Mouse (Mus musculus) midbrain, embryonic 15.5 days (tissue): ENCODE measurements around the gene Cd27. TPM values are rescaled to one million over a fixed set of nuclear protein-coding genes. Genes with fewer than 3 reads are reported as not detected.
A peak's percentile ranks its signal among the peaks of the same experiment; 100 is the strongest.

Source experiments
- ATAC-seq: fragments of 200-750 bp; cut with Nextera tagmentation; replicated peaks from 2 replicates; pipeline ENCODE4 v1.8.0; 2017; ENCODE audit warnings: moderate TSS enrichment
- H3K27ac ChIP-seq: fragments of 300-500 bp; sonication (generic); 2 replicates; pipeline ENCODE4 v1.5.1; 2015; ENCODE audit warnings: mild to moderate bottlenecking, inconsistent platforms
- H3K27me3 ChIP-seq: fragments of 300-500 bp; sonication (generic); replicated peaks from 2 replicates; pipeline ENCODE4 v1.6.1; 2015; ENCODE audit warnings: inconsistent platforms
- H3K36me3 ChIP-seq: fragments of 300-500 bp; sonication (generic); replicated peaks from 2 replicates; pipeline ENCODE4 v1.6.1; 2015; ENCODE audit warnings: inconsistent platforms
- H3K4me1 ChIP-seq: fragments of 300-500 bp; sonication (generic); 2 replicates; pipeline ENCODE4 v1.6.1; 2015; ENCODE audit warnings: inconsistent platforms
- H3K4me2 ChIP-seq: fragments of 300-500 bp; sonication (generic); 2 replicates; pipeline ENCODE4 v1.6.1; 2015; ENCODE audit warnings: inconsistent platforms, mild to moderate bottlenecking, moderate library complexity
- H3K4me3 ChIP-seq: fragments of 300-500 bp; sonication (generic); 2 replicates; pipeline ENCODE4 v1.5.1; 2015; ENCODE audit warnings: mild to moderate bottlenecking, inconsistent platforms
- H3K9ac ChIP-seq: fragments of 300-500 bp; sonication (generic); 2 replicates; pipeline ENCODE4 v1.6.1; 2015; ENCODE audit warnings: mild to moderate bottlenecking, inconsistent platforms
- H3K9me3 ChIP-seq: fragments of 300-500 bp; sonication (generic); 2 replicates; pipeline ENCODE4 v1.6.1; 2016; ENCODE audit warnings: inconsistent platforms
- WGBS: fragments of 180-500 bp; shearing (Covaris S2); methylation state at CpG from one replicate; pipeline ENCODE4 v1.1.7; 2015; ENCODE audit warnings: mixed read lengths; 5-methylcytosine and 5-hydroxymethylcytosine counted together
- polyA plus RNA-seq: library from polyadenylated mRNA; unstranded; fragments of >200 nt; fragmentation: Nextera tagmentation; extraction: Ambion mirVana; gene quantifications from 2 replicates; pipeline ENCODE4 v1.2.1, GENCODE M21; 2015

Cd27 gene
- polyA plus RNA-seq, 1 experiment from 2014 or later: 2.3 TPM

DNA sequence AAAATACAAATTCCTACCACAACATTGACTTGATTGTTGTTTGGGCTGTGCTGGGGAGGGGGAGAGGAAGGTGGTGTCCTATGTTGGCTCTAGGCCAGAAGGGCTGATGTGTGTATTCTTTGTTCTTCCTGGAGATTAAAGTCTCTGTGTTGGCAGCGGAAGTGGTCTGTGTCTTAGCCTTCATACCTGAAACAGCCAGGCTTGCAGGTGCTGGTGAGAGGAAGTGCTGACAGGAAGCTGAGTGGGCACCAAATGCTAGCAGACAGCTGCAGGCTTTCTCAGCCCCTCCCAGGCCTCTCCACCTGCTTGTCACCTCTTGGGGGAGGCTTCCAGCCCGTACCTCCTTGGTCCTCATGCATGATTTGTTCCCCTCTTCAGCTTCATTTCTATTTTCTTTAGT is 14.7 kb downstream of the Cd27 start:
- ATAC-seq: no peak
- H3K9ac ChIP-seq: no peak overlapping the region
- H3K27ac ChIP-seq: no peak overlapping the region
- H3K4me3 ChIP-seq: no peak overlapping the region
- 83% methylated on average over 2 of the region's 2 CpGs for WGBS
- no peaks in the 10 kb centered on the region for H3K4me1 ChIP-seq
- H3K36me3 ChIP-seq: no peaks in the 10 kb centered on the region; the same call in 1 of the 2 replicates
- no peaks in the 10 kb centered on the region for H3K27me3 ChIP-seq
- no peaks in the 10 kb centered on the region for H3K9me3 ChIP-seq
- no peak overlapping the region for H3K4me2 ChIP-seq

DNA sequence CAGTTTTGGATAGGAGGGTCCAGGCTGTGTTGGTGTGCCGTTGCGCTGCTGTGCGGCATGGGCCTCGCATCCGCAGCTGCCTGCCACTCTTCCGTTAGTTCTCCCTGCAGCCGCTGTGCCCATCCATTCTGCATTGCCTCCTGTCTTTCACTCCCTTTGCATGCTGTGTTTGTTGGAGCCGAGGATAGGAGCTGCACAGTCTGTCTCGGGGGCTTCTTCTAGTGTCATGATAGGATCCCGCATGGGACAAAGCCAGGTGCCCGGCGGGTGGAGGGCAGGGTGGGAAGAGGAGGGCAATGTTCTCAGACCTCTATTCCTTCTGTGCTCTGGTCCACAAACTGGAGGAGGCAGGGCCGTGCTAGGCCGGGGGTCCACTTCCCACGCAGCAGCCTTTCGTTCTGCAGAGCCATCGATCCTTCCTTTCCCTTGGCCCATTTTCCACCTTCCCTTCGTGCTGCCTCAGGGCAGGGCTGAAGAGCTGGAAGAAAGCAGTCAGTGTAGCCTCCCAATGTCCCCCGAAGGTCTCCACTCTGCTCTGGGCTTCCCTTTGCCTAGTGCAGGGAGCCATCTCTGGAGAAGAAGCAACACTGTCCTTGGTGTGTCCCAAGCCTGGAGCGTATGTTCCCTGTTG is 15.6 kb downstream of the Cd27 start:
- Histone ChIP-seq H3K4me1 (peaks cover 4% of the 10 kb centered on the region), H3K4me3 (no peak overlapping the region), H3K36me3 (no peaks in the 10 kb centered on the region; the same call in 1 of the 2 replicates), H3K9ac (no peak overlapping the region), H3K27ac (no peak overlapping the region), H3K4me2 (no peak overlapping the region), H3K27me3 (no peaks in the 10 kb centered on the region), H3K9me3 (no peaks in the 10 kb centered on the region)
- 91% methylated on average over 20 of the region's 20 CpGs for WGBS
- ATAC-seq: no peak

DNA sequence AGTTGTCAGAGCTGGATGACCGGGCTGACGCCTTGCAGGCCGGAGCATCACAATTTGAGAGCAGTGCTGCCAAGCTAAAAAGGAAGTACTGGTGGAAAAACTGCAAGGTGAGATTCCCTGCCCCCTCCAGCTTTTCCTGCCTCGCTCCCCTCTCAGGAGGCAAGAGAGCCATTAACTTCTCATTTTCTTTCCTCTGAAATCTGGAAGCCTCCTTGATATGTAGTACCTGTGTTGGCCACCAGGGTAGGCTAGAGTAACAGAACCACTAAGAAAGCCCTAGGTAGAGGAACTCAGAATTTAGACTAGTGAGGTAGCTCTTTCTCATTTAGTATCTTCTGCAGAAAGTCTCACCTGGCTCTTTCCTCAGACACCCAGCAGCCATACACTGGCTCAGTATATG is 17.8 kb downstream of the Cd27 start:
- H3K36me3 ChIP-seq: no peaks in the 10 kb centered on the region; the same call in 1 of the 2 replicates
- H3K9ac ChIP-seq: no peak overlapping the region
- no peak overlapping the region for H3K4me2 ChIP-seq
- peaks cover under 1% of the 10 kb centered on the region; the same call in 1 of the 2 replicates for H3K27me3 ChIP-seq
- 84% methylated on average over 4 of the region's 4 CpGs for WGBS
- no peak for ATAC-seq
- peaks cover 8% of the 10 kb centered on the region for H3K4me1 ChIP-seq
- no peak overlapping the region for H3K27ac ChIP-seq
- no peaks in the 10 kb centered on the region for H3K9me3 ChIP-seq
- no peak overlapping the region for H3K4me3 ChIP-seq

DNA sequence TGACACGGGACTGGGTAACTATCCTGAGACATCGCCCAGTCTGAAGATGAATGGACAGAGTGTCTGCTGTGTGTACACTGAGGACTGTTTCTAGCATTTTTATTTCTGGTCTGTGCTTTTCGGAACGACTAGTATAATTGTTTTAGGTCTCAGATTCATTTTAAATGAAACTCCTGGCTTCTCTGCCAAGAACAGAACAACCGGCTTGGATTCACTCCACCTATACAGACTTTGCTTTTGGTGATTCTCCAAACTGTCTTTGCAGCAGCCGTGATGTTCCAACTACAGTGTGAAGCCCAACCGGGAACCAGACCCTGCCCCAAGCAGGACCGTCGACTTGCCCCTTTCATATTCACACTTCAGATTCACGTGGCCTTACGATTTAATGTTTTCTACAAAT is 18.9 kb downstream of the Cd27 start:
- H3K4me1 ChIP-seq: peaks cover 8% of the 10 kb centered on the region
- no peaks in the 10 kb centered on the region for H3K36me3 ChIP-seq
- peaks cover 11% of the 10 kb centered on the region for H3K27me3 ChIP-seq
- no peak for ATAC-seq
- H3K9ac ChIP-seq: no peak overlapping the region
- 89% methylated on average over 11 of the region's 11 CpGs for WGBS
- H3K4me3 ChIP-seq: no peak overlapping the region
- no peak overlapping the region for H3K27ac ChIP-seq
- no peaks in the 10 kb centered on the region for H3K9me3 ChIP-seq
- no peak overlapping the region for H3K4me2 ChIP-seq

DNA sequence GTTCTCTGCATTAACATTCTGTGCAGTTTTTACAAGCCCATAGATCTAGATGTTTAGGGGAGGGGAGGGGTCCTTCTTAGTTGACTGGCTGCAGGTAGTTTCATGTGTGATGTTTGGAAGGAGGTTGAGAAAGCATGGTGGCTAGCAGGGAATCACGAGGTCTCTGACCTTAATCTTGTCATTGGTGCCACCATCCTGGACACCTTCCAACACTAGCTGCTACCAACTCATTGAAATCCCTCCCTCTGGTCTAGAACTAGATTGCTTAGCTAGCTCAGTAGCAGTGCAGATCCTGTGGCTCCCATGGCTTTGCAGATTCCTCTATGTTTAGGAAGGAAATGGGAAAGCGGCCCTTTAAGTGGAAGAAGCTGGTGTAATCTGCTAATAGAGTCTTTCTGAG is 19.9 kb downstream of the Cd27 start:
- H3K9me3 ChIP-seq: no peaks in the 10 kb centered on the region

DNA sequence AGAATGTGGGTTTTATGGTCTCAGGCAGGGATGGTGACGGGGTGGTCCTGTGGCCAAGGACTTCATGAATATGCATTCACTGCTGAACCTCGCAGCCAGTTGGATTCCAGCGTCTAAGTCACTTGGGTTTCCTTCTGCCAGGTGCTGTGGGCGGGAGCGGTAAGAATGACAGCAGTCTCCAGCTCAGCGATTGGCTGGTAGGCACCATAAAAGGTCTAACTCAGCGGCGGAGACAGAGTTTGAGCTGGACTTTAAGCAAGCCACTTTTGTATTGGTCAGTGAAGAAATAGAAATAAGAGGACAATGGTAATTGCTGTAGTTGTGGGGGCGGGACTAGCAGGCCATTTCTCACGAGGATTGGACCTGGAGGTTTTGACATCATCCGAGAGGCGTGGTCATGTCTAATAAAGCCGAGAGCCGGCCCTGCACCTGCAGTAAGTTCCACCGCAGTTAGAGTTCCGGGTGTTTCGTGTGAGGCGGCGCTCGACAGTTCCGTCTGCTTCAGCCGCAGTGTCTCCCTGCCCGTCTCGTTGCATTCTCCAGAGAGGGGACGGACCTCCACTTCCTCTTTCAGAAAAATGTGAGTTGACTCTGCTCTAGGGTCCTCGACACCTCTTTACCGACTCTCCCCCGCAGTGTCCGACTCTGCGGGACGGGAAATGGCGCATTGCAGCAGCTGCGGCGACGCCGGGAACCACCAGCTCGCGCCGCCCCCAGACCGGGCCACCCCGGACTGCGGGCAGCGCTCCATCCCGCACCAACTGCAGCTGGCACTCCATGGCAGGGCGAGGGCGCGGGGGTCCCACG is 21.5 kb downstream of the Cd27 start, which contains the start of gene Vamp1:
Vamp1 (plus strand) TSS at position 404 of the 807 bp plus-strand sequence.
- WGBS: under 1% methylated on average over 48 of the region's 48 CpGs
- peak within 1 kb of the TSS; percentile 80 for H3K9ac ChIP-seq
- H3K36me3 ChIP-seq: no peaks in the 10 kb centered on the region
- H3K4me1 ChIP-seq: peaks cover 8% of the 10 kb centered on the region
- peaks cover 20% of the 10 kb centered on the region for H3K27me3 ChIP-seq
- peak; percentile 98 for ATAC-seq
- H3K4me3 ChIP-seq: peak within 1 kb of the TSS; percentile 73
- H3K9me3 ChIP-seq: no peaks in the 10 kb centered on the region
- peak within 1 kb of the TSS; percentile 81 for H3K27ac ChIP-seq
- peak within 1 kb of the TSS; percentile 90 for H3K4me2 ChIP-seq

More for the DNA sequence above, 19.9 kb downstream of the Cd27 start:
- H3K27me3 ChIP-seq: peaks cover 17% of the 10 kb centered on the region
- H3K4me3 ChIP-seq: no peak overlapping the region
- no peak for ATAC-seq
- WGBS: 78% methylated on average over 2 of the region's 2 CpGs
- no peak overlapping the region for H3K27ac ChIP-seq
- peaks cover 8% of the 10 kb centered on the region for H3K4me1 ChIP-seq
- H3K4me2 ChIP-seq: no peak overlapping the region
- no peaks in the 10 kb centered on the region for H3K36me3 ChIP-seq
- H3K9ac ChIP-seq: no peak overlapping the region

DNA sequence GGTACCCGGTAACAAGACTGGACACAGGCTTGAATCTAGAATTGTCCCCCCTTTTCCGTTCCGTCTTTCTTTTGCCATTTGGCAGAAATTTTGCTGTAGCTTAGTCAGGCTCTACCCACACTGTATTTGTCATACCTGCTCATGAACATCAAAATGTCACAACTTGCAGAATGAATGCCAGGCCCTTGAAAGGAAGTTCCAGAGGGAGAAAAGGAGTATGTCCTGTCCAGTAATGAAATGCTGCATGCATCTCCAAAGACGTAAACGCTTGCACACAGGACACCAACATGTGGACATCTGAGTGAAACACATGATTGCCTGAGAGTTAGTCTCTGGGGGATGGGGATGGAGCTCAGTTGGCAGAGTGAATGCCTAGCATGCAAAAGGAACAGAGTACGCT is 23.1 kb downstream of the Cd27 start:
- Histone ChIP-seq H3K36me3 (no peaks in the 10 kb centered on the region), H3K27me3 (peaks cover 20% of the 10 kb centered on the region), H3K9me3 (no peaks in the 10 kb centered on the region), H3K9ac (no peak overlapping the region), H3K27ac (no peak overlapping the region), H3K4me1 (peaks cover 8% of the 10 kb centered on the region), H3K4me3 (no peak overlapping the region), H3K4me2 (no peak overlapping the region)
- WGBS: 81% methylated on average over 6 of the region's 6 CpGs
- ATAC-seq: no peak

DNA sequence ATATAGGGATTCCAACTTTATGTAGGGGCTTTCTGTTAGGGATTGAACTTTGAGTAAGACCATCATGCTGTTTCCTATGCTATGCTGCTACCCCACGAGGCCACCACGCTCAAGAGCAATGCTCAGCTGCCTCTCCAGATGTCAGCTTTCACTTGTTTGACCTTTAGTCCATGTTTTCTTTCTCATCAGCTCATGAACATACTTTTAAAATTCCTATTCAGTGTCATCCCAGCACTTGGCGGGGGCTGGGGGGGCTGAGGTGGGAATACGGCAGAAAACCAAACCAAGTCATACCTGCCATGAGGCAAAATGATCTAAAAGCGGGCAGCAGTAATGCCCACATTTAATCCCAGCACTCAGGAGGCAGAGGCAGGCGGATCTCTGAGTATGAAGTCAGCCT is 23.7 kb downstream of the Cd27 start:
- Histone ChIP-seq H3K36me3 (no peaks in the 10 kb centered on the region), H3K9ac (no peak overlapping the region), H3K27me3 (peaks cover 20% of the 10 kb centered on the region), H3K4me1 (peaks cover 8% of the 10 kb centered on the region), H3K4me3 (no peak overlapping the region), H3K9me3 (no peaks in the 10 kb centered on the region), H3K4me2 (no peak overlapping the region), H3K27ac (no peak overlapping the region)
- WGBS: 64% methylated on average over 6 of the region's 6 CpGs
- ATAC-seq: no peak

DNA sequence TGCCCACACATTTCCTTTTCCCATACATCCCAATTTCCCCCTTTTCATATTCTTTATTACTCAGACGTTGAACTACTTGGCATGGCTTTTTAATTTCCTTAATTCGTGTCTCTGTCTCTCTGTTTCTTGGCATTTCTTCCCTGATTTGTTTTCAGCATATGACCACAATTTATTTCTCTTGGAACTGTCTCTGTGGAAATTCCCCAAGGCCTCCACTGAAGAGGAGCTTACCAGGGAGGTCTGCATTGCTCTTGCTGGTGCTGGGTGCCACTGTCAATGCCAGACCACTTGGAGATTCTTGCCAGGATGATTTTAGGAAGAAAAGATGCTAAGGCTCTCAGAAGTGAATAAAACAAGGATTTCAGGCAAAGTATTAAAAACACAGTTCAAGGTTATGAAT is 24.2 kb downstream of the Cd27 start:
- WGBS: 51% methylated on average over 2 of the region's 2 CpGs

DNA sequence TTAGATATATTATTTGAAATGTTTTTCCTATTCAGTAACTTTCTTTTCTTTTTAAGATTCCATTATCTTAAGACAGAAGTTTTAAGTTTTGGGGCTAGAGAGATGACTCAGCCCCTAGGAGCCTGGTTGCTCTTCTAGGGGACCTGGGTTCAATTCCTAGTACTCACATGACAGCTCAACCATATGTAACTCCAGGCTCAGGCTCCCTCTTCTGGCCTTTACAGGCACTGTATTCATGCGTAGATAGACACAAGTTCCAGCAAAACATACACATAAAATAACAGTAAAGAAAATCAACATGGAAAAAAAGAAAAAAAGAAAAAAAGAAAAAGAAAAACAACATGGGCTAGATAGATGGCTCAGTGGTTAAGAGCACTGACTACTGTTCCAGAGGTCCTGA is 26.4 kb downstream of the Cd27 start:
- H3K27ac ChIP-seq: no peak overlapping the region
- 88% methylated on average over 1 of the region's 1 CpGs for WGBS
- H3K4me1 ChIP-seq: no peaks in the 10 kb centered on the region
- H3K9ac ChIP-seq: no peak overlapping the region
- ATAC-seq: no peak
- H3K4me3 ChIP-seq: no peak overlapping the region
- peaks cover 20% of the 10 kb centered on the region for H3K27me3 ChIP-seq
- no peaks in the 10 kb centered on the region for H3K9me3 ChIP-seq
- H3K4me2 ChIP-seq: no peak overlapping the region
- no peaks in the 10 kb centered on the region for H3K36me3 ChIP-seq

More for the DNA sequence above, 24.2 kb downstream of the Cd27 start:
- Histone ChIP-seq H3K4me2 (no peak overlapping the region), H3K4me1 (peaks cover 8% of the 10 kb centered on the region), H3K36me3 (no peaks in the 10 kb centered on the region), H3K4me3 (no peak overlapping the region), H3K27me3 (peaks cover 20% of the 10 kb centered on the region), H3K9me3 (no peaks in the 10 kb centered on the region), H3K9ac (no peak overlapping the region), H3K27ac (no peak overlapping the region)
- no peak for ATAC-seq

DNA sequence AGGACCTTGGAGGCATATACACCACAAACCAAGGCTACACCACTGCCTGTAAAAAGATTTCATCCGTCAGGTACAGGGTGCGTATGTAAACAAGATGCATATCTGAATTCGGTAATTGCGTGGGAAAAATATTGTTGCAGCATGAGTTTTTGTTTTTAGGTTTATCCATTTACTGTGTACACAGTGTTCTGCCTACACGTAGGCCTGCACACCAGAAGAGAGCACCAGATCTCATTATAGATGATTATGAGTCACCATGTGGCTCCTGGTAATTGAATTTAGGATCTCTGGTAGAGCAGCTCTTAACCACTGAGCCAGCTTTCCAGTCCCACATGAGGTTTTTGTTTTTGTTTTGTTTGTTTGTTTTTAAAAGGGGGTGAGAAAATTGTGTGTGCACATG is 39.6 kb downstream of the Cd27 start:
- 90% methylated on average over 5 of the region's 5 CpGs for WGBS
- H3K4me3 ChIP-seq: no peak overlapping the region
- no peak overlapping the region for H3K4me2 ChIP-seq
- H3K27me3 ChIP-seq: no peaks in the 10 kb centered on the region
- no peaks in the 10 kb centered on the region for H3K9me3 ChIP-seq
- no peak overlapping the region for H3K27ac ChIP-seq
- peaks cover 16% of the 10 kb centered on the region for H3K4me1 ChIP-seq
- ATAC-seq: no peak
- 0 out of 2 replicates have a peak, but pooled peaks cover 5% of the 10 kb centered on the region for H3K36me3 ChIP-seq
- H3K9ac ChIP-seq: no peak overlapping the region

DNA sequence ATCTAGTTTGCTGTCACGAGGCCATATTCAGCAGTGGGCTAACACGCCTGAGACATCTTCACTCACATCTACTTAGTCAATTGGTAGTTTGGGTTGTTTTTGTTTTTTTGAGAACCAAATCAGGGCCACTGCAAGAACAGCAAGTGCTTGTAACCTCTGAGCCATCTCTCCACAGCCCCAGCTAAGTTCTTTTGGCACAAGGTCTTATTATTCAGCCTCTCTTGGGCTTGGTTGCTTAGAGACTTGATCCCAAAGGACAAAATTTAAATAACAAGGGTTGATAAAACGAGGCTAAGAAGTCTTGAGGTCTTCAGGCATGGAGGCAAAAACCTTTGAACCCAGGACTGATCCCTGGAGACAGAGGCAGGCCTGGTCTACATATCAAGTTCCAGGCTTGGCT is 40.5 kb downstream of the Cd27 start:
- WGBS: 40% methylated on average over 3 of the region's 3 CpGs
- H3K27me3 ChIP-seq: no peaks in the 10 kb centered on the region
- H3K27ac ChIP-seq: no peak overlapping the region

More for the DNA sequence above, 40.5 kb downstream of the Cd27 start:
- Histone ChIP-seq H3K4me1 (peaks cover 16% of the 10 kb centered on the region), H3K9me3 (no peaks in the 10 kb centered on the region), H3K9ac (no peak overlapping the region), H3K4me3 (no peak overlapping the region), H3K36me3 (0 out of 2 replicates have a peak, but pooled peaks cover 5% of the 10 kb centered on the region), H3K4me2 (no peak overlapping the region)
- no peak for ATAC-seq
